8 mouse cellular contexts compared by ENCODE assay signal in genomic region chr15:86405527-86405926, GRCm38 (mm10).
A peak's percentile ranks its signal among the peaks of the same experiment; 100 is the strongest.
DNase-seq lines count a peak whose midpoint lies in the region; ATAC-seq lines count a peak whose summit lies in the region.

No protein-coding gene starts in this region.

- WGBS in liver, embryonic 11.5 days: 19% methylated on average over 4 of the region's 4 CpGs

- H3K4me3 ChIP-seq in liver, embryonic 11.5 days (ENCODE audit: low read depth, low read length): no peak overlapping the region

- no peaks in the 10 kb centered on the region for H3K27me3 ChIP-seq in liver, embryonic 11.5 days (replicated peaks; ENCODE audit: control insufficient read depth, insufficient read depth, low read length)

- no peak overlapping the region for H3K4me2 ChIP-seq in liver, embryonic 11.5 days

- H3K36me3 ChIP-seq in liver, embryonic 11.5 days (ENCODE audit: control insufficient read depth, insufficient read depth, low read length): no peaks in the 10 kb centered on the region

- peak; percentile 45 to 46 for DNase-seq in left cerebral cortex, adult 18-20 months (ENCODE audit: low spot score in 2 of 2)
- no peak for DNase-seq in left cerebral cortex, adult 11 months (ENCODE audit: low spot score)
- DNase-seq in NIH3T3 (ENCODE audit: low read depth): peak; percentile 68
- peak; percentile 76 for DNase-seq in cerebellum, adult 9-10 months
- peak; percentile 52 for DNase-seq in liver, embryonic 11.5 days (ENCODE audit: low spot score)
- DNase-seq in retina, postnatal 1 day: peak; percentile 67
- DNase-seq in urinary bladder, adult 2 months (ENCODE audit: low spot score): peak; percentile 41

- no peak overlapping the region for H3K9ac ChIP-seq in liver, embryonic 11.5 days (ENCODE audit: low read depth, low read length)

- H3K9me3 ChIP-seq in liver, embryonic 11.5 days (ENCODE audit: control insufficient read depth, low read length): no peaks in the 10 kb centered on the region

- no peaks in the 10 kb centered on the region for H3K4me1 ChIP-seq in liver, embryonic 11.5 days (replicated peaks; ENCODE audit: control insufficient read depth, insufficient read depth, low read length)

- ATAC-seq in granulocyte monocyte progenitor cell, adult 5-6 weeks (replicated peaks; ENCODE audit: poor library complexity, severe bottlenecking): peak; percentile 64
- no peak for ATAC-seq in liver, embryonic 11.5 days (replicated peaks; ENCODE audit: low FRiP score)

- no peak overlapping the region for H3K27ac ChIP-seq in liver, embryonic 11.5 days (ENCODE audit: low read depth, low read length)
